Comparison of ENCODE assay signal across 13 mouse cellular contexts in the genomic region with DNA sequence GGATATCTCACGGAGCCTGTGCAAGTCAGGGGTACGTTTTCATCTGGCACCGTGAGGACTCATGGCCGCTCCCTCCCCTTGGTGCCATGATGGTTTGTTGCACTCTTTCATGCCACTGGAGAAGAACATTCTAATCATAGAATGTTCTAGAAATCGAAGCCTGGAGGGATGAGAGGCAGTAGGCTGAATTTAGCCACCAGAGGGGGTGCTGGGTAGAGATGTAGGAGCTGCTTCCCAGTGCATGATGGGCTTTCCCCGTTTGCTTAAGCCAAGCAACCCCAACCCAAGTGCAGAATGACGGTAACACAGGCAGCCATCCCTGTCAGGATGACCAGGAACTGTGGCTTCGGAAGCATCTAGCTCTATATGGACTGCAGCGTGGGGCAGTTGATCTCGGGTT. TPM values are rescaled to one million over a fixed set of nuclear protein-coding genes. Genes with fewer than 3 reads are reported as not detected.
DNase-seq lines count a peak whose midpoint lies in the region; ATAC-seq and TF ChIP-seq lines count a peak whose summit lies in the region.
"Had no signal": no experiment of that assay in that cellular context is flagged by ENCODE, and none has a peak within 500 bp of the region (broad histone marks: within the 10 kb centered on the region; RNA-seq: fewer than 3 reads in every experiment).

No protein-coding gene starts in this region.

- peaks cover 7% of the 10 kb centered on the region for H3K4me1 ChIP-seq in hindbrain, embryonic 16.5 days (ENCODE audit: control insufficient read depth, insufficient read depth, low read depth, low read length)

- no peak overlapping the region for H3K4me2 ChIP-seq in hindbrain, embryonic 16.5 days (ENCODE audit: low read length)
- H3K4me2 ChIP-seq: hindbrain, embryonic 12.5 days had no signal

- no peak for ATAC-seq in hindbrain, embryonic 16.5 days

- no peak for DNase-seq in gastrocnemius, adult 2 months
- no peak for DNase-seq in gastrocnemius, postnatal 36 days
- DNase-seq in left cerebral cortex, postnatal 14 days (ENCODE audit: low spot score in 2 of 2), result peak; percentile 30 to 71
- DNase-seq in left cerebral cortex, adult 9 months (ENCODE audit: low spot score in 2 of 2), result no peak
- DNase-seq in T-cell, adult 2 months (ENCODE audit: low spot score), result peak; percentile 31
- DNase-seq in naive thymus-derived CD4-positive, alpha-beta T cell, adult 2 months (ENCODE audit: low read depth), result peak; percentile 70
- DNase-seq in c-Kit-positive CD71-positive TER-119-positive erythroid progenitor cells, embryonic 14.5 days (ENCODE audit: low spot score), result no peak
- DNase-seq: adrenal gland, adult 2 months had no signal

- no peaks in the 10 kb centered on the region for H3K27me3 ChIP-seq in hindbrain, embryonic 16.5 days (replicated peaks; ENCODE audit: control insufficient read depth, insufficient read depth, low read length)

- H3K9ac ChIP-seq in hindbrain, embryonic 16.5 days (ENCODE audit: low read depth, low read length), result no peak overlapping the region
- H3K9ac ChIP-seq: hindbrain, embryonic 12.5 days had no signal

- TF ChIP-seq CTCF in gastrocnemius, adult 2 months (IDR thresholded peaks at IDR 0.05), result peak; percentile 44

- peak overlapping the region; percentile 35 for H3K27ac ChIP-seq in gastrocnemius, adult 2 months
- H3K27ac ChIP-seq in hindbrain, embryonic 16.5 days (ENCODE audit: low read depth, low read length), result no peak overlapping the region
- H3K27ac ChIP-seq: hindbrain, embryonic 12.5 days had no signal

- no peaks in the 10 kb centered on the region for H3K36me3 ChIP-seq in hindbrain, embryonic 16.5 days (ENCODE audit: control insufficient read depth, insufficient read depth, low read length)
- H3K36me3 ChIP-seq: G1E; hindbrain, embryonic 12.5 days had no signal

- H3K9me3 ChIP-seq in hindbrain, embryonic 16.5 days (ENCODE audit: control insufficient read depth, low read length), result no peaks in the 10 kb centered on the region
- H3K9me3 ChIP-seq: hindbrain, embryonic 12.5 days had no signal

- intact Hi-C loops in gastrocnemius, adult 2 months (cut with DNase I), result loop anchor here (5.0 kb wide), 1 partner anchor 78 kb away; no protein-coding TSS in a partner anchor
- intact Hi-C loops in gastrocnemius, postnatal 36 days (cut with DNase I), result loop anchor here (5.0 kb wide), 2 partner anchors 42 to 78 kb away; no protein-coding TSS in a partner anchor
- intact Hi-C loops in left cerebral cortex, postnatal 14 days (cut with DNase I), result loop anchor here (5.0 kb wide), 1 partner anchor 42 kb away; no protein-coding TSS in a partner anchor

- no peak overlapping the region for H3K4me3 ChIP-seq in gastrocnemius, adult 2 months
- no peak overlapping the region for H3K4me3 ChIP-seq in hindbrain, embryonic 16.5 days (ENCODE audit: low read length)
- H3K4me3 ChIP-seq: hindbrain, embryonic 12.5 days had no signal

- 84% methylated on average over 10 of the region's 10 CpGs for WGBS in hindbrain, embryonic 16.5 days

RNA-seq across cellular contexts. Expression of a gene that starts 32.2 kb away (rescaled TPM):
- total RNA-seq in gastrocnemius, adult 2 months (2021), result not detected
- total RNA-seq in gastrocnemius, postnatal 36 days (2021), result not detected
- total RNA-seq in left cerebral cortex, postnatal 14 days (2021), result not detected
- not detected in 2 replicates for polyA plus RNA-seq in hindbrain, embryonic 16.5 days (2015; fragmentation: Nextera tagmentation; extraction: Ambion mirVana)
- total RNA-seq: G1E; monocyte, adult 5-6 weeks had no signal
- polyA plus RNA-seq: gonadal fat pad, adult 2 months; hindbrain, embryonic 12.5 days had no signal

RNA-seq across cellular contexts. Expression of a gene that starts 40.4 kb away (rescaled TPM):
- 1 to 10 TPM; 2.1 to 2.5 TPM for total RNA-seq in gastrocnemius, adult 2 months (2021)
- total RNA-seq in gastrocnemius, postnatal 36 days (2021), result 1 to 10 TPM; 2.0 to 2.1 TPM
- 10 to 100 TPM; 17.2 to 19.6 TPM for total RNA-seq in left cerebral cortex, postnatal 14 days (2021)
- polyA plus RNA-seq in hindbrain, embryonic 16.5 days (2015; fragmentation: Nextera tagmentation; extraction: Ambion mirVana), result 3.5 and 3.9 TPM in 2 replicates

RNA-seq across cellular contexts. Expression of a gene that starts 51.9 kb away (rescaled TPM):
- 10 to 100 TPM; 58.2 to 75.6 TPM for total RNA-seq in gastrocnemius, adult 2 months (2021)
- 10 to 100 TPM; 63.9 to 75.8 TPM for total RNA-seq in gastrocnemius, postnatal 36 days (2021)
- 10 to 100 TPM; 17.4 to 18.1 TPM for total RNA-seq in left cerebral cortex, postnatal 14 days (2021)
- 31.9 and 35.4 TPM in 2 replicates for polyA plus RNA-seq in hindbrain, embryonic 16.5 days (2015; fragmentation: Nextera tagmentation; extraction: Ambion mirVana)

Comparison
In these comparisons a context has a peak if more than half of its experiments do, and no peak if none do; other contexts are left out.
1. DNase-seq: peak in left cerebral cortex, postnatal 14 days (2 of 2), T-cell, adult 2 months (single experiment) and naive thymus-derived CD4-positive, alpha-beta T cell, adult 2 months (single experiment); none in gastrocnemius, adult 2 months (single experiment), gastrocnemius, postnatal 36 days (0 of 2), left cerebral cortex, adult 9 months (0 of 2) and c-Kit-positive CD71-positive TER-119-positive erythroid progenitor cells, embryonic 14.5 days (single experiment).
2. RNA of a gene that starts 40.4 kb away (total RNA-seq): 17.2 to 19.6 TPM in left cerebral cortex, postnatal 14 days; 2.1 to 2.5 TPM in gastrocnemius, adult 2 months and 2.0 to 2.1 TPM in gastrocnemius, postnatal 36 days; every median in the first group is over 4 times any median in the second.